Mouse (Mus musculus) stomach, embryonic 14.5 days (tissue): ENCODE measurements around the gene Agps. TPM values are rescaled to one million over a fixed set of nuclear protein-coding genes. Genes with fewer than 3 reads are reported as not detected.
A peak's percentile ranks its signal among the peaks of the same experiment; 100 is the strongest.
"Not testable (repeated sequence)": the region's sequence is repeated elsewhere in the genome, so short reads cannot be mapped to it uniquely, and the experiment has no call there.

Source experiments
- ATAC-seq: fragments of 200-750 bp; cut with Nextera tagmentation; 2 replicates; pipeline ENCODE4 v1.8.0; 2017; ENCODE audit warnings: low read depth, moderate TSS enrichment; ENCODE audit not compliant: insufficient number of reproducible peaks, insufficient read depth, low FRiP score
- H3K27ac ChIP-seq: fragments of 300-500 bp; sonication (generic); 2 replicates; pipeline ENCODE4 v1.5.1; 2014; ENCODE audit warnings: mild to moderate bottlenecking, low read length, moderate library complexity, mixed read lengths
- H3K27me3 ChIP-seq: fragments of 300-500 bp; sonication (generic); 2 replicates; pipeline ENCODE4 v1.6.1; 2014; ENCODE audit warnings: low read length, control low read depth, mixed read lengths; ENCODE audit not compliant: control insufficient read depth, insufficient read depth
- H3K36me3 ChIP-seq: fragments of 300-500 bp; sonication (generic); 2 replicates; pipeline ENCODE4 v1.6.1; 2014; ENCODE audit warnings: mild to moderate bottlenecking, control low read depth, low read length, moderate library complexity, mixed read lengths; ENCODE audit not compliant: control insufficient read depth, insufficient read depth
- H3K4me1 ChIP-seq: fragments of 300-500 bp; sonication (generic); 2 replicates; pipeline ENCODE4 v1.6.1; 2014; ENCODE audit warnings: low read length, control low read depth, mixed read lengths; ENCODE audit not compliant: control insufficient read depth, insufficient read depth
- H3K4me2 ChIP-seq: fragments of 300-500 bp; sonication (generic); replicated peaks from 2 replicates; pipeline ENCODE4 v1.6.1; 2014; ENCODE audit warnings: low read depth, low read length, control low read depth
- H3K4me3 ChIP-seq: fragments of 300-500 bp; sonication (generic); 2 replicates; pipeline ENCODE4 v1.5.1; 2014; ENCODE audit warnings: low read depth, low read length, control low read depth
- H3K9ac ChIP-seq: fragments of 300-500 bp; sonication (generic); replicated peaks from 2 replicates; pipeline ENCODE4 v1.6.1; 2014; ENCODE audit warnings: low read depth, mild to moderate bottlenecking, control low read depth, low read length, moderate library complexity, mixed read lengths
- H3K9me3 ChIP-seq: fragments of 300-500 bp; sonication (generic); 2 replicates; pipeline ENCODE4 v1.6.1; 2016; ENCODE audit warnings: low read depth, low read length, control low read depth; ENCODE audit not compliant: control insufficient read depth
- whole genome bisulfite sequencing: fragments of 180-500 bp; shearing (Covaris S2); extraction: QIAGEN DNeasy Blood & Tissue Kit; methylation state at CpG from one replicate; pipeline ENCODE4 v1.1.7; 2014; 5-methylcytosine and 5-hydroxymethylcytosine counted together
- polyA plus RNA-seq: library from polyadenylated mRNA; unstranded; fragments of >200 nt; fragmentation: Nextera tagmentation; extraction: Ambion mirVana; gene quantifications from 2 replicates; pipeline ENCODE4 v1.2.1, GENCODE M21; 2014

Agps gene
- polyA plus RNA-seq, 1 experiment from 2014 or later = 46.4 TPM

DNA sequence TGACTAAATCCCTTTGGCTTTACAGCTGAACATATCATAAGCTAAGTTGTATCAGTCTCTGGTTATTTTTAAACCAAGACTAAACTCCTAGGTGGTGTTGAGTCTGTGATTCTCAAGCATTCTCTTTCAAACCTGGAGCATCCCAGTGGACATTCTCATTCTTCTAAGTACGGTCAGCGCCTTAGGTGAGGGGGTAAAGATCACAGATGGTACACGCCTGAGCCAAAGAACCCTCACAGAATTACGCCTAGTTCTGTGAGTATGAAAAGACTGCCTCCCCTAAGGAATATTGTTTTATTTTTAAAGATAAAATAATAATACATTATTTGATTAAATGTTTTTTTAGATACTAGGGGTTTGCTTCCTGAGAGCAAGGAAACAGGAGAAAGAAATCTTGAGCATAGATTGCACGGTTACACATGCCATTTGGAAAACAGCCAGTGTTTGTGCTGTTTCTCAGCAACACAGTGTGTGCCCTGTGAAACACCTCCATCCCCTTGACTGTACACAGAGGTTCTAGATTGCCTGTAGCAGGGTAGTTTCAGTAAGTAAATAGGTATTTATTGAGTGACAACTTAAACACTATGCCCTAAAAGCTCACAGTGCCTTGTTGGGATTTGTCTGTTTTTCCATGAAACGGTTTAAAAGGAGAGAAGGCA lies 97.9 kb downstream of the Agps start:
- H3K9ac ChIP-seq = no peak overlapping the region
- H3K4me2 ChIP-seq = no peak overlapping the region
- H3K9me3 ChIP-seq = no peaks in the 10 kb centered on the region
- 91% methylated on average over 6 of the region's 6 CpGs for WGBS
- no peaks in the 10 kb centered on the region; the same call in 1 of the 2 replicates for H3K4me1 ChIP-seq
- peaks cover 8% of the 10 kb centered on the region; the same call in 1 of the 2 replicates for H3K36me3 ChIP-seq
- no peaks in the 10 kb centered on the region for H3K27me3 ChIP-seq
- H3K4me3 ChIP-seq = no peak overlapping the region
- ATAC-seq = no peak
- no peak overlapping the region for H3K27ac ChIP-seq

DNA sequence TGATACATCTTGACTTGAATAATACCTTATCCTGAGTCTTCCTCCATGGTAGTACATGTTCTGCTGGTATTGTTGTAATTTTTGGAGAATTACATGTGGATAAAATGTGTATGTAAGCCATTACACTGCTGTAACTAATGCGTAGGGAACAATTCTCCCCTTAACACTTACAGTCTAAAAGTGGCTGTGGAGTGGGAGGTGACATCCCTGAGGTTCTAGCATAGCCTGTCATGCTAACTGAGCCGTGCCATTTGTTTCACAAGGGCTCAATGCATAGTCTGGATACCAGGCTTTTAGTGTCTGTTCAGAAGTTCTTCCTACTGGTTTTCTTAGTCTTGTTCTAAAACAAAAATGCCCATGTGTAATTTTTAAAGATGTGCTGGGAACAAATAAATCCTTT lies 99.0 kb downstream of the Agps start:
- ATAC-seq = no peak
- H3K4me1 ChIP-seq = no peaks in the 10 kb centered on the region; the same call in 1 of the 2 replicates
- 88% methylated on average over 2 of the region's 2 CpGs for WGBS

DNA sequence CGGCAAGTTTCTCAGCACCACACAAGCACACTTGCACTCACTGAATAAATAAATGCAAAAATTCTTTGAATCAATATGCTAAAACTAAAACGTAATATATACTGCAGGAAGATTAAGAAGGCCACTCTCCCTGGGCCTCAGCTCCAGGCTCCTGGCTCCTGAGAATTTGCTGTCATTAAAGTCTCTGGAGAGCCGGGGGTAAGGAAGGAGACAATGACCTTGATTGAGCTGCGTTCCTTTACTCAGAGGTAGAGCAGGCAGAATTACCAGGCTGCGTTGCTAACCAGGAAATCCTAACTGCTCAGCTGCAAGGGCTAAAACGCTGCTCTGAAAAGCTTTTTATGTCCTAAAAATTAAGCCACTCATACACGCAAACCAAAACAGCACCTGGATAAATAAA lies 101.6 kb downstream of the Agps start:
- ATAC-seq = no peak
- no peaks in the 10 kb centered on the region for H3K9me3 ChIP-seq
- H3K9ac ChIP-seq = no peak overlapping the region
- H3K4me2 ChIP-seq = no peak overlapping the region
- H3K36me3 ChIP-seq = no peaks in the 10 kb centered on the region
- H3K4me3 ChIP-seq = no peak overlapping the region
- no peaks in the 10 kb centered on the region; the same call in 1 of the 2 replicates for H3K4me1 ChIP-seq
- H3K27ac ChIP-seq = no peak overlapping the region; the same call in 1 of the 2 replicates
- 32% methylated on average over 7 of the region's 7 CpGs for WGBS
- H3K27me3 ChIP-seq = no peaks in the 10 kb centered on the region

More for the DNA sequence above, 99.0 kb downstream of the Agps start:
- Histone ChIP-seq H3K4me3 (no peak overlapping the region), H3K27ac (no peak overlapping the region), H3K9me3 (no peaks in the 10 kb centered on the region), H3K9ac (no peak overlapping the region), H3K4me2 (no peak overlapping the region), H3K27me3 (no peaks in the 10 kb centered on the region), H3K36me3 (peaks cover 8% of the 10 kb centered on the region; the same call in 1 of the 2 replicates)

DNA sequence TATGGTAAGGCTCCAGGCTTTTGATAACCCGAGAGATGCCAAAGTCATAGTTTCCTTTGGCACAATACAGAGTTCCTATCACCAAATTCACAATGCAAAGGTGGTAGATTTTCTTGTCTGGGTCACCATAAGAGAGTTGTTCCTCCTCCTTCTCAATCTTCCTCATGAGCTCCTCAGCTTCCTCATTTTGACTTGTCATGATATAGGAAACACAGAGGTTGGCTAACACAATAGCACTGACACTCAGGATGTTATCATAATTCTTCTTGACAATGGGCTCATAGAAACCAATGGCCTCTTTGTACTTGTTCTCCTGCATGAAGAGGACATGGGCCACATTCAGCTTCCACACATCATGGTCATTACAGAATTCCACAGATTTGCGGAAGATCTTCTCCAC lies 104.7 kb downstream of the Agps start:
- H3K27ac ChIP-seq, H3K4me2 ChIP-seq, H3K36me3 ChIP-seq, H3K9me3 ChIP-seq, H3K4me3 ChIP-seq, H3K9ac ChIP-seq, H3K27me3 ChIP-seq, H3K4me1 ChIP-seq, ATAC-seq: not testable (repeated sequence)
- 94% methylated on average over 2 of the region's 2 CpGs for WGBS

DNA sequence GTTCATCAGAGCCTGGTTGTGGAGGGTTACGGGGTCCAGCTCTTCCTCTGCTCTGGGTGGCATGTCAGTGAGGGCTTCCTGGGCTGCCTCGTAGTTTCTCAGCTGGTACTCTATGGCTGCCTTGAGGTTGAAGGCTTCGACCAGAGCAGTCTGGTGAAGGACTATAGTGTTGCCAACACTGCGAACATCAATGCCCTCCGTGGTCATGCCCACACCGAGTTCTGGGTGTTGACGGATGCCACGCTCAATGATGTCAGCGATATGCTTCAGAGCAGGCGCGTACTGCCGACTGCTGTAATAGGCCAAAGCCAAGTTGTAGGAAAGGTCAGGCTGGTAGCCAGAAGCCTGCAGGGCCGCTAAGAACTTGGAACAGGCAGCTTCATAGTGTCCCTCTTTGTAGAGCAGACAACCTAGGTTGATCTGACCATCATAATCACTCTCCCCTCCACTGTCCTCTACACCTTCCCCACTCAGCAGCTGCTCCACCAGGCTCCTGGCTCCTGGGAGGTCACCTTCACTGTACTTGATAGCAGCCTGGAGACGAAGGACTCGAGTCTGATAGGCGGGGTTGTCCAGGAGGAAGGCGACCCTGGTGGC lies 105.6 kb downstream of the Agps start:
- 61% methylated on average over 15 of the region's 17 CpGs for WGBS
- not testable (repeated sequence) for H3K4me1 ChIP-seq, H3K27me3 ChIP-seq, H3K9me3 ChIP-seq, H3K27ac ChIP-seq, H3K9ac ChIP-seq, H3K36me3 ChIP-seq
- H3K4me3 ChIP-seq = peak overlapping the region; percentile 55
- ATAC-seq = peak; percentile 7; the same call in 1 of the 2 replicates
- H3K4me2 ChIP-seq = peak overlapping the region; percentile 53

GRCm38 (mm10) chr2:75938117-75939063 lies 106.4 kb downstream of the Agps start, which contains the start of gene Ttc30b:
TSS of gene Ttc30b (minus strand) at chr2:75938585.
- Histone ChIP-seq H3K4me3 (peak within 1 kb of the TSS; percentile 55), H3K27ac (peak within 1 kb of the TSS; percentile 77), H3K9ac (peak within 1 kb of the TSS; percentile 33), H3K9me3 (no peaks in the 10 kb centered on the region), H3K4me1 (no peaks in the 10 kb centered on the region; the same call in 1 of the 2 replicates), H3K36me3 (no peaks in the 10 kb centered on the region), H3K27me3 (no peaks in the 10 kb centered on the region), H3K4me2 (peak within 1 kb of the TSS; percentile 53)
- WGBS = 5% methylated on average over 32 of the region's 42 CpGs
- peak; percentile 85 for ATAC-seq

DNA sequence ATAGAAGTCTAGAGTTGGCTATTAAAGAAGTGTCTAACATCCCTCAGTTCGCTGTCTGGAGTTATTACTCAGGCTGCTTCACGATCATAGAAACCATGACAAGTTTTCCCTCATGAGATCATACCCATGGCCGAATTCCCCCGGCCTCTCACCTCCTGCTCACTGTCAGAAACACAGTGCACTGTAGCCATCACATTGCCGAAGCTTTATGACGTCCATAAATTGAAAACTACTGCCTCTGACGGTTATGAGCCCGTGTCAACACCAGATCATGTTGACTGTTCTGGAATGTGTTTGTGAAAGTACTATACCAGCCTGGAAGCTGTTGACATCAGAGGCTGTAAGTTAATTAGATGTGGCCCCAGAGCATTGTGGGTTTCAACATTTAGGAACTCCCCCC lies 118.7 kb downstream of the Agps start:
- no peaks in the 10 kb centered on the region for H3K36me3 ChIP-seq
- 0 out of 2 replicates have a peak, but pooled peaks cover 2% of the 10 kb centered on the region for H3K4me1 ChIP-seq
- no peaks in the 10 kb centered on the region for H3K9me3 ChIP-seq
- H3K27ac ChIP-seq = no peak overlapping the region
- 85% methylated on average over 8 of the region's 8 CpGs for WGBS
- H3K4me3 ChIP-seq = no peak overlapping the region
- no peak for ATAC-seq
- no peak overlapping the region for H3K4me2 ChIP-seq
- H3K9ac ChIP-seq = no peak overlapping the region
- H3K27me3 ChIP-seq = no peaks in the 10 kb centered on the region

DNA sequence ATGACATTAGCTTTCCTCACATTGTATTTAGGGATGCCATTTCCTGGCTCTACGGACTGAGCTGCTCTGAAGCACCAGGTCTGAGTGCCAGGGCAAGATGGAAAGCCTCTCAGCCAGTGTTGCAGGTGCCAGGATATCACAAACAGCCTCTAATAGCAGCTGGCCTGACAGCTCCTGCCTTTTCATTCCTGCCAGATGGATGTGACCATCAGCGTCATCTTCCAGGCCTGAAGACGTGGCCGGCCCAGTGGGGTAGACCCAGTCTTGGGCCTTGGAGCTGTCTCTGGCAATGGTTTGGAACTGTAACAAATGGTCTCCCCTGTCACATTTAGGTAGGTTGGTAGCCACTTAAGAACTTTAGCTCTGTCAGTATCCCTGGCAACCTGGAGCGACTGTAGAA lies 121.3 kb downstream of the Agps start:
- H3K4me2 ChIP-seq = no peak overlapping the region
- no peak overlapping the region for H3K4me3 ChIP-seq
- H3K36me3 ChIP-seq = no peaks in the 10 kb centered on the region
- H3K9me3 ChIP-seq = no peaks in the 10 kb centered on the region
- H3K27ac ChIP-seq = no peak overlapping the region
- no peak overlapping the region for H3K9ac ChIP-seq
- no peak for ATAC-seq
- 0 out of 2 replicates have a peak, but pooled peaks cover 3% of the 10 kb centered on the region for H3K4me1 ChIP-seq
- 89% methylated on average over 5 of the region's 5 CpGs for WGBS
- no peaks in the 10 kb centered on the region for H3K27me3 ChIP-seq
